Mouse (Mus musculus) brown adipose tissue, adult 24 weeks (tissue): ENCODE measurements around the gene Parp8. TPM values are rescaled to one million over a fixed set of nuclear protein-coding genes. Genes with fewer than 3 reads are reported as not detected.

Source experiments
- H3K27ac ChIP-seq: fragments of 200-500 bp; replicated peaks from 2 replicates; pipeline ENCODE4 v1.5.1; 2012; ENCODE audit warnings: low read depth, mild to moderate bottlenecking, low read length
- H3K4me1 ChIP-seq: fragments of 200-500 bp; 2 replicates; pipeline ENCODE4 v1.6.1; 2012; ENCODE audit warnings: low read length, mixed read lengths; ENCODE audit not compliant: control insufficient read depth, insufficient read depth, insufficient read length
- H3K4me3 ChIP-seq: fragments of 200-500 bp; 2 replicates; pipeline ENCODE4 v1.5.1; 2012; ENCODE audit warnings: low read depth, mild to moderate bottlenecking, low read length, moderate library complexity; ENCODE audit not compliant: insufficient read depth
- polyA plus RNA-seq: library from polyadenylated mRNA; stranded (reverse); fragments of >200 nt; gene quantifications from 2 replicates; pipeline ENCODE4 v1.2.4, GENCODE M21; 2012; ENCODE audit not compliant: missing spikeins, insufficient read depth, insufficient read length

Parp8 gene
- 1.4 and 2.2 TPM in 2 replicates for polyA plus RNA-seq

DNA sequence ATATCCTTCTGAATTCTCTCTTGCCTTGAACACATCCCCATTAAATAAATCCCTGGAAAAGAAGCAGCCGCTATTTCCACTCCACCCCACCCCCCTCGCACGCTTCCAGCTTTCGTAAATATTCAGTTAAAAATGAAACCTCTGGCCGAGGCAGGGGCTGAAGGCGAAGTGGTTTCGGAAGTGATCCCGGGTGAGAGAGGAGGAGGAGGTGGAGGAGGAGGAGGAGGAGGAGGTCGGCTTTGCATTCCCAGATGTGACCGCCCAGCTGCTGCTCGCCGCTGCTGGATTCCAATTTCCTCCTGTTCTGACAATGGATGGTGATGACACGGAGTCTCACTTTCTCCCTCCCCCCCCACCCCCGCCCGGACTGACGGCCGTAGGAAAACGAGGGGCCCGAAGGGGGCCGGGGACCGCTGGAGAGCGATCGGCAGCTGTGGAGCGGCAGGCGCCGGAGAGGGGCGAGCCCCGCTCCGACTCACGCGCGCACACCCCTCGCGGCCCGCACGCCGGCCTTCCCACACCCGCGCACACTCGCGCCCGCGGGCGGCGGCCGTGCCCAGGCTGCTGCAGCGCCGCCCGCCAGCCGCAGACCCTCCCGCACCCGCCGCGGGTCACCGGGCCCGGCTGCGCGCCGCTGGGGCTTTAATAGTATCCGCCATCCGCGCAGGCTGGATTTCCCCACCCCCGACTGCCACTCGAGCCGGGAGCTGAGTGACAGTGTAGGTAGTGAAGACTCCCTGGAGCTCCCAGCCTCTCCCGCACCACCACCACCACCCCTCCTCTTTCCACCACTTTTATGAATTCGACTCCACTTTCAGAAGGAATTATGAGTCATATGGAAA lies at the start of gene Parp8:
Gene Parp8 (minus strand): TSS at position 312 of the 842 bp plus-strand sequence.
- Histone ChIP-seq H3K27ac (peak within 1 kb of the TSS; percentile 32), H3K4me1 (no peaks in the 10 kb centered on the region), H3K4me3 (peak within 1 kb of the TSS; percentile 87)

DNA sequence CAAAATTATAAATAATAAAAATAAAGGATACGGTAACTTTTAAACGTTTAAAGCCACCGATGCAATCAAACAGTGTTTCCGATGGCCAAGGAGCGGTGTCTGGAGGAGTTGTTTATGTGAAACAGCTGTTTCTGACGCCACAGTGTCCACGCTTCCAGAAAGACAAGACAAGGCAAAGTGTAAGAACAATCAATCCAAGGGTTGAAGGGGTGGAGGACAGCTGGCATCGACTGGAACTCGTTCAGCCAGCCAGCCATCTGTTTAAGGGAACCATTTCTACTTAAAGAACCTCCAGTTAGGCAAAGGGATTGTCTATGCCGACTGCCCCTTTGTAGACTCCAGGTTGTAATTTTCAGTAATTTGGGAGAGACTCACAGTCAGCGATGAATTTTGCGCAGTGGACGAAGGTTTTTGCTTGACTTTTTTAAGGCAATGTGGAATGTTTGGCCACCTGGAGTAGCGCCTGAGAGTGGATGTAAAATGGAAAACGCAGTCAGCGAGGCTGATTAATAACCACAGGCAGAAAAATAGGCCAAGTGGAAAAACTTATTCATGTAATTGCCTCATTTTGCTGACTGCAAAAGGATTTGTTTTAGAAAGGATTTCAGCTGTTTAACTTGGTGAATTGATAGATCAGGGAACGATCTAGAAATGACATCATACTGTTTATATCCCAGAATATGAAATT lies 37.4 kb upstream of the Parp8 start:
- H3K4me1 ChIP-seq = no peaks in the 10 kb centered on the region
- H3K4me3 ChIP-seq = no peak overlapping the region
- no peak overlapping the region for H3K27ac ChIP-seq

DNA sequence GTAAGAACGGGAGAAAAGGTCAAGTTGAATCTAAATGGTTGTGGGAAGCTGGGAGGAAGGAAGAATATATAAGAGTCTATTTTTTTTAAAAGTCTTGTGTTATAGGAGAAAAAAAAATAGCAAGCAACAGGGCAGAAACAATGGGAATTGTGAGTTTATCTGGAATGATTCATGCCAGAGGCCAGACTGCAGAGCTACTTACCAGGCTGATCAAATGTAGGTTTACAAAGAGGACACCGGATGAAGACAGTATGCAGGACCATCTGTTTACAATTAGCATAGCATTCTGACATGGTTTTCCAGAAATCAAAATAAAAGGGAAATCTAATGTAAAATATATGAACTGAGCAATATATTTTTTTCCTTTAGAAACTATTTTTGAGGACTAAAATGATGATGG lies 31.1 kb upstream of the Parp8 start:
- no peak overlapping the region for H3K27ac ChIP-seq
- H3K4me3 ChIP-seq = no peak overlapping the region
- no peaks in the 10 kb centered on the region; the same call in 1 of the 2 replicates for H3K4me1 ChIP-seq

DNA sequence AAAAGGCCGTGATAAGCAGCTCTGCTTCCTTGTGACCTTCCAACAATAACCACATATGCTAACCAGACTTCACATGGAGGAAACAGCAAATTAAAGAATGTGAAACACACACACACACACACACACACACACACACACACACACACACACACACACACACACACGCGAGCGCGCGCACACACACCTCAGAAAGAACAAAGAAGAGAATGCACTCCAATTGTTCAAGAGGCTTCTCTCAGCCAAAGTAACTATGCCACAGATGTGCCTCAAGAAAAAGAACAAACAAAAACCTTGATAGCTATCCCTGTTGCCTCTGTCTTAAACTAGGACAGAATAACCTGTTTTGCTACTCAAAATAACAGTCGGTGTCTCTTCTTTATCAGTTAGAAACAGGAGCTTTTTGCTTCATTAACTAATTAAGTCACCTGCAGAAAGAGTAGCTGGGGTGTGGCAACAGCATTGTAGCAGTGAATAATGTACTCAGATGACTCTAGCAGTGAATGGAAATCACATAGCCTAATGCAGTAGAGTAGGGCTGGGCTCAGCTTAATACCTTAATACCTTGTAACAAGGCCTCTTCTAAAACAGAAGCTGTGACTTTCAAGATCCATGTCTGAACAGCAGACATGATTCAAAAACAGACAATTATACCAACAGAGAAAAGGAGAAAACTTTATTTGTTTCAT lies 29.6 kb upstream of the Parp8 start:
- no peaks in the 10 kb centered on the region; the same call in 1 of the 2 replicates for H3K4me1 ChIP-seq
- no peak overlapping the region for H3K4me3 ChIP-seq
- no peak overlapping the region for H3K27ac ChIP-seq

DNA sequence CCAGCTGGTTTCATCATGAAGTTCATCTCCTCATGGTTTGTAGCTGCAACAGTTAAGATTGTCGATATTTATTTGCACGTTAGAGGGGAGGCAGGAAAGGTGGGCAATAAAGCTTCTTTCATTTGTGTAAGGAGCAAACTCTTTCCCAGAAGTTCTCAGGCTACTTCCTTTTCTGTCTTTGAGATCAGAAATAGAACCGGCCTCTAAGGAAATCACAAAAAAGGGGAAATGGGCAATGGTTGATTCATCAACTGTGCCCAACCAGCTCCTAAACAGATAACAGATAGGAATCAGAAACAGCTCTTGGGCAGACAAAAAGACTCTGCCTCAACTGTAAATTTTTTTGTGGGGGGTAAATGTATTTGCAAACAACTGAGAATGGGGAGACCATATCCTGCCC lies 27.4 kb upstream of the Parp8 start:
- no peaks in the 10 kb centered on the region; the same call in 1 of the 2 replicates for H3K4me1 ChIP-seq
- H3K4me3 ChIP-seq = no peak overlapping the region
- H3K27ac ChIP-seq = peak overlapping the region; percentile 52; the same call in 1 of the 2 replicates

DNA sequence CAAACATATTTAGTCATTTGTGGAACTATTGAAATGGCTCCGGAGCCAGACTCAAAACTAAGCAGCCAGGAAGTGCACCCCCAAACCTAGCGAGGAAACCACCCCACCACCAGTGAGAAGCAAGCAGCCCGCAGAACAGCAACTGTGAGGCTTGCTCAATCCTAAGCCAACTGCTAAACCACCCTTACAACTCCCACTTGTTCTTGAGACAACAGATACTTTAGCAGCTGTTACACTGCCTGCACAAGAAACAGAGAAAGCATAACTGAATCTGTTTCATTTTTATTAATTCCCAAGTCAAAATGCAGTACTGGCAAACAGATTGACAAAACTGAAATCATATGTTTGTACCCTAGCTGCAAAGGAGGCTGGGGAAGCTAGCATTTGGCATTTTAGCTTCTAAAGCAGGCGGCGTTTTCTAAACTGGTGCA lies 23.2 kb upstream of the Parp8 start:
- Histone ChIP-seq H3K27ac (no peak overlapping the region), H3K4me1 (no peaks in the 10 kb centered on the region; the same call in 1 of the 2 replicates)

DNA sequence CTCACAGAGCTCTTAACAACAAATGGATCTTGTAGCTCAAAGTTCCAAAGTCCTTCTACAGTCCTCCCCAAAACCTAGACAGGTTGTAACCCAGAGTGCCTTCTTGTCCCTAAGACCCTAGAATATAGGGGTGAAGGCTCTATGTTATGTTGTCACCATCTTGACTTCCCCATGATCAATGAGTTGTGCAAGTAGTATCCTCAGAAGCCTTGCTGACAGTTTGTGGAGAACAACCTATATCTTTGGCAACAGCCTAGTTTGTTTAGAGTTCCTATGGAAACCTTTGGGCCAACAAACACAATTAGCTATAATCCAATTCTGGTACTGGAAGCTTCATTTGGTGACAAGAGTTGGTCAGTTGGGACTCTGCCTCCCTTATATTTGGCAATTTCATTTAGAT lies 18.2 kb upstream of the Parp8 start:
- no peaks in the 10 kb centered on the region for H3K4me1 ChIP-seq
- H3K4me3 ChIP-seq = no peak overlapping the region
- no peak overlapping the region for H3K27ac ChIP-seq

More for the DNA sequence above, 23.2 kb upstream of the Parp8 start:
- no peak overlapping the region for H3K4me3 ChIP-seq

DNA sequence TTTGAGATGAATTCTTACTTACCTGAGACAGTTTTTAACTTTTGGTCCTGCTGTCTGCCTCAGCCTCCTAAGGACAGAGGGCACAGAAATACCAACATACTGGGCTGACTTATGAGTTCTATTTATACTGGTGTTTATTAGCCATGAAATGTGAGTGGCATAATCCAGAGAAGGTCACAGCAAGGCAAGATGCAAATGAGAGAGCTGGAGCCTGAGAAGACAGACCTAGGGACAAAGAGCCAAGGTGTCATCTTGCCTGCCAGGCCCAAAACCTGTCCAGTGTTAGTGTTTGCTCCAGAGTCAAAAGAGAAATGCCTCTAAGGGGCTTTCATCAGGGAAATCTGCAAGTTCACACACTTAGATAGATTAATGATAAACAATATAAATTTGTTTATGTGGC lies 15.7 kb upstream of the Parp8 start:
- H3K27ac ChIP-seq = no peak overlapping the region
- H3K4me1 ChIP-seq = no peaks in the 10 kb centered on the region
- H3K4me3 ChIP-seq = no peak overlapping the region

DNA sequence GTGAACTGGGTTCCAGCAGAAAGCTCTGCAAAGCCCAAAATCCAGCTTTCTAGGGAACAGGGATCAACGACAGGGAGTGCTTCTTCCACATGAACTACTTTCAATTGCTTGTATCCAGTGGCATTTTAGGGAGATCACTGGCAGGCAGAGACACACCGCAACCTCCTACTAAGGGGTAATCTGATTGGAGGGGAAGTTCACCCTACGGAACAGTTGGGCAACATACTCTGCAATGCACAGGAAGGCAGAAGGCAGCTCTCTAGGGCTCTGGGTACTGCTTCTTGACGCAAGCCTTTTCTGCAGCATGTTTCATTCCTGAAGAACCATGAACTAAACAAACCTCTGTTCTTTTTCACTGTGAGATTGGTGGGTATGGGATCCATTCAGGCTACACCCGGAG lies 10.9 kb upstream of the Parp8 start:
- H3K4me3 ChIP-seq = no peak overlapping the region
- H3K4me1 ChIP-seq = no peaks in the 10 kb centered on the region
- no peak overlapping the region for H3K27ac ChIP-seq

DNA sequence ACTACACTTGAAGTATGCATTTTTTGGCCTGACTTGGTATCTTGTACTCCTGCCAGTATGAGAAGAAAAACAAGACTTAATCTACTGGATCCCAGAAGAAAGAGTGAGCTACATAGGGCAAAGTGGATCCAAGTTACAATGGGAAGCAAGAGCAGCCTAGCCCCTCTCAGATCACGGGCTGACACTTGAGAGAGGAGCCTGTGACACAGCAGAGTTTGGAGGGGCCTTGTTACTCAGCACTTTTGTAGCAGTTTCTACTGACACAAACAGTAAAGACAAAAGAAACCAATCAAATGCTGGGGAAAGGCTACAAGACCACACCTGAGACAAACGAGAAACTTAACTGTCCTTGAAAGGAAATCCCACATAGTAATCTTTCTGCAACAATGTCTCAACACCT lies 9.8 kb upstream of the Parp8 start:
- Histone ChIP-seq H3K27ac (no peak overlapping the region; the same call in 1 of the 2 replicates), H3K4me3 (no peak overlapping the region), H3K4me1 (no peaks in the 10 kb centered on the region)

DNA sequence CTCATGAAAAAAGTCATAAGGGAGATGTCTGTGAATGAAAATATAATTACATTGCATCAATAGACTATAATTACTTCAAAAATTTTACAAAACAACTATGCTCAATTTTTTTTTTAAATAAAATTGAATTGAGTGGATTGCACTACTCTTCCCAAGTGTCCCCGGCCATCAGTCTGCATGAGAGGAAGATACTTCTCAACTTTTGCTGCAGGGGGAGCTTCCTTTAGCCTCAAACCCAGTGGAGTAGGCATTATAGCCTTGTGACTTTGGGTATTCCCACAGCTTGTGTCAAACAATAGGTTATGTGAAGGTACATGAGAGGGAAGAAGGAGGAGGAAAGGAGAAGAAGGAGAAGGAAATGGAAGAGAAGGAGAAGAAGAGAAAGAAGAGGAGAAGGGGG lies 9.3 kb upstream of the Parp8 start:
- Histone ChIP-seq H3K27ac (0 out of 2 replicates have a peak overlapping the region, but pooled peaks have one; percentile 39), H3K4me1 (no peaks in the 10 kb centered on the region), H3K4me3 (no peak overlapping the region)

DNA sequence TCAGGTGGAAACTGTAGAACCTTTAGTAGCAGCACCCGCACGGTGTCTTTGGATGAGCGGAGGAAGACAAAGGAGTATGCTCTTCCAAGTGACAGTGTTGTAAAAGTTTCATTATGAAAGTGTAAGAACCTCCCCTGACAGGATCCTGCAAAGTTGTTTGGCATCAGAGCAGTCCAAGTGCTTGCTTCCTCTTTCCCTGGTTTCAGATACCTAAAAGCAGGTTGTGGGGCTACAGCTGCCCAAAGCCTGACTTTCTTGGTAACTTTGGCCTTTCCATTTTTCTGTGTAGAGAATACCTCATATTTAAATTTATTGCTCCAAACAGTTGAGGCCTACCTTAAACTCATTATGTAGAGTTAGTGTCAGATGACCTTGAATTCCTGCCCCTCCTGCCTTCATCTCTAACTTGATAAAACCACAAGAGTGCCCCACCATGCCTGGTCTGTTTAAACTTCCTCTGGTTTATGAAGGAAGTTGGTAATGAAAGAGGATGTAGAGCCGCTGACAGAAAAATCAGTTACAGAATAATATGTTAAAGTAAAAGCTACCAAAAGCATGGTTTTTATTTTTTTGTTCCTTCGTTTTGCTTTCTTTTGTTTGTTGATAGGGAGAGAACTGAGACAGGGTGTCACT lies 8.5 kb upstream of the Parp8 start:
- Histone ChIP-seq H3K4me3 (peak overlapping the region; percentile 33), H3K27ac (peak overlapping the region; percentile 85), H3K4me1 (no peaks in the 10 kb centered on the region)

DNA sequence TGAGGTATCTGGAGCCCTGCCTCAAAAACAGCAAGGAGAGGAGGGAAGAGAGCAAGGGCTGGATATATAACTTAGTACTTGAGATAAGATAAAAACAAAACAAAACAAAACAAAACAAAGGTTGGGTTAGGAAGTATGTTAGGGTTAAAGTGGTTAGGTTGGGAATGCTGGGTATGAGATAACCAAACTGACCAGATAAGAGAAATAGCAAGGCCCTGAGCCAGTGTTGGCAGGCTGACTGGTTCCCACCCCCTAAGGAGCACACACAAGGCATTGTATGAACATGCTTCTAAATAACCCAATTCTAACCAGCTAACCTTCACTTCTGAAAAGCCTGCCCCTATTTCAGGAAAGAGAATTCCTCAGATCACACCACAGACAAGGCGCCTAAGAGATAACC lies 7.1 kb upstream of the Parp8 start:
- Histone ChIP-seq H3K4me3 (0 out of 2 replicates have a peak overlapping the region, but pooled peaks have one; percentile 33), H3K27ac (peak overlapping the region; percentile 85; the same call in 1 of the 2 replicates), H3K4me1 (no peaks in the 10 kb centered on the region)

DNA sequence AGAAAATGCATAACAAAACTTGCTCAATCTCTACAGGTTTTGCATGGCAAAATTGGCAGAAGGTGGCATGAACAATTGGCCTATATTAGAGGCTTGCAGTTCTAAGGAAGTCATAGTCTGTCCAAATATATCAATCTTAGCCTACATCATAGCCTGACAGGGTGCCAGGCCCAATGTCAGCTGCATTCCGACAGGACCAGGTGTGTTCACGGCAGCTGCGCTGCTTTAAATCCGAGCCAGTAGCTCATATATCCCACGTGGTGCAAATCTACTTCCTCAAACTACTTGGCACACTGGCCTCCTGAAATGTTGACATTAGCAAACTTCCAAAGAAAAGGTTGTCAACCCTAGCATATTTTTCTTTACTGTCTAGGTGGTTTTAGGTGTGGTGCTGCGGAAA lies 6.2 kb upstream of the Parp8 start:
- H3K4me3 ChIP-seq = no peak overlapping the region
- H3K4me1 ChIP-seq = no peaks in the 10 kb centered on the region
- H3K27ac ChIP-seq = no peak overlapping the region; the same call in 1 of the 2 replicates

DNA sequence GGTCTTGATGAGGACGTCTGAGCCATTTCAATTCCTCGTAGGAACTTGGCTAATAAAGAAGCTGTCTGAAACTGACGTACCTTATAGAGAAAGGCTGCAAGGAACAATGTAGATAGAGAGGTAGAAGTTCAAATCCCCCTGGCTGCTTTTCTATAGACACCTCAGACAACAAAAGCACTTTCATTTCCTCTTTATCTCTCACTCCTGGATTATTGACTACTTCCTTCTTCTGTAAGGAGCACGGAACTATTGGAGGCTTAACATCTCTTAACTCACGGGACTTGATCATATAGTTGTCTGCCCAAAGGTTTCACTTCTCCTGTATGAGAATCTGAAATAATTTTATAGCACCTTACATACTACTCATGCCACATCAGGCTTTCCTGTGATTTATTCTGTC lies 2.9 kb upstream of the Parp8 start:
- Histone ChIP-seq H3K4me3 (no peak overlapping the region), H3K4me1 (no peaks in the 10 kb centered on the region), H3K27ac (no peak overlapping the region)
